Mouse (Mus musculus): ENCODE measurements around the gene Sfxn5.

DNA sequence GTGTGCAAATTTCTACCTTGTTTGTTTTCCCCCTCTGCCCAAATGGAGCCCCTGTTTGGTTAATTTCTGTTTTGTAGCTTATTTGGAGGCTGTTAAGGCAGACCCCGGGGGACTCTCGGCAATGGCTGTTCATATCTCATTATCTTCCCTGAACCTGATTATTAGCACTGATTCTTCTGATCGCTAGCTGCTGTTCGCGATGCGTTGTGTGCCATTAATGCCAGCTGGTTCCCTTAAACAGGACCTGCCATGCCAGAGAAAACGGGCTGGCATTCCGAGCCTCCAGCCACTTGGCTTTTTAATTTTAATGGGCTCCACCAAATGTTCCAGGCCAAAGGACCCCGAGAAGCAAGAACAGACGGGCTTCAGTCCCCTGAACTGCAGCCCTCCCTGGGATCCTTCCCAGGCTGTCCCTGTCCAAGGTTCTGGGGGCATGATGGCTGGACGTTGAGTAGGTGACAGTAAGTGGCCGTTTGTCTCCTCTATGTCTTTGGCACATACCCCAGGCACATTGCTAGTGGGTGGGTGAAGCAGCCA lies 74.1 kb downstream of the Sfxn5 start:
- no peak for TF ChIP-seq CTCF (IDR thresholded peaks at IDR 0.05; ENCODE audit: low read depth)
- TF ChIP-seq EP300 (IDR thresholded peaks at IDR 0.05; ENCODE audit: low read depth): no peak

Data from liver, embryonic 14.5 days (tissue).